Mouse (Mus musculus): ENCODE measurements around the gene Zfyve16.

DNA sequence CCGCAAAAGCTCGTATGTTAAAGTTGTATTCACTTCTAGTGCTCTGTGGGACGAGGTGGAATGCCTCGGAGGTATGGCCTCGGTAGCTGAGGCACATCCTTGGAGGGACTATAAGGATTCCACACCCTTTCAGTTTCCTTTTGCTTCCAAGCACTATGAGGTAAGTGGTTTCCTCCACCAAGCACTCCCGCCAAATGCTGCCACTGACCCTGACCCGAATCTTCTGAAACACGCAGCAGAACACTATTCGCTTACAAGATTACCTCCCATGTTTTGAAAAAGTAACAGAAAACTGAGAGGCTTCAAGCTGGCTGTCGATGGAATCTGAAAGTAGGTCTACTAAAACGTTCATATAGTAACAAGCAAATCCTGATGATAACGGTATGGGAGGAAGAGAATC is 25.8 kb downstream of the Zfyve16 start:
- no peak for TF ChIP-seq POLR2A (IDR thresholded peaks at IDR 0.05; ENCODE audit: borderline replicate concordance, insufficient read depth, low read length)
- TF ChIP-seq CTCF (IDR thresholded peaks at IDR 0.05; ENCODE audit: borderline replicate concordance, insufficient read depth, low read depth, low read length) = no peak

All from cerebellum, adult 2 months (tissue).